Mouse (Mus musculus): ENCODE data around the gene Lca5l. TPM values are rescaled to one million over a fixed set of nuclear protein-coding genes. Genes with fewer than 3 reads are reported as not detected.

Lca5l gene
- total RNA-seq (2021): 1 to 10 TPM; 1.3 to 2.0 TPM
- long read RNA-seq, experiment 1, partial matches to known transcripts: 0 of 1 reads
- long read RNA-seq, experiment 1, other reads (novel, unspliced or antisense): 1 of 1 reads
- long read RNA-seq, experiment 2, partial matches to known transcripts: 0 of 9 reads
- long read RNA-seq, experiment 2, other reads (novel, unspliced or antisense): 9 of 9 reads

- DNase-seq (ENCODE audit: low spot score in 2 of 2): peak; percentile 100
Observed at GRCm38 (mm10) chr16:96191531-96192506, at the start of gene Lca5l. Lca5l (minus strand) TSS chr16:96192271.

GRCm38 (mm10) chr16:96235366-96235970 is 43.4 kb upstream of the Lca5l start, which contains the start of gene B3galt5:
B3galt5 (plus strand) TSS chr16:96235801.
- DNase-seq (ENCODE audit: low spot score in 2 of 2): peak in 1 of 2 experiments; percentile 35

GRCm38 (mm10) chr16:96233996-96234395 is 41.9 kb upstream of the Lca5l start:
- DNase-seq (ENCODE audit: low spot score in 2 of 2): no peak

- DNase-seq (ENCODE audit: low spot score in 2 of 2): no peak
Observed at GRCm38 (mm10) chr16:96231974-96232373, 39.9 kb upstream of the Lca5l start.

- no peak for DNase-seq (ENCODE audit: low spot score in 2 of 2)
Observed at GRCm38 (mm10) chr16:96231251-96231650, 39.2 kb upstream of the Lca5l start.

GRCm38 (mm10) chr16:96230411-96230810 is 38.3 kb upstream of the Lca5l start:
- peak; percentile 65 to 81 for DNase-seq (ENCODE audit: low spot score in 2 of 2)

GRCm38 (mm10) chr16:96229044-96229555 is 37.0 kb upstream of the Lca5l start:
- no peak for DNase-seq (ENCODE audit: low spot score in 2 of 2)

- no peak for DNase-seq (ENCODE audit: low spot score in 2 of 2)
Observed at GRCm38 (mm10) chr16:96228438-96228837, 36.4 kb upstream of the Lca5l start.

- no peak for DNase-seq (ENCODE audit: low spot score in 2 of 2)
Observed at GRCm38 (mm10) chr16:96222452-96222851, 30.4 kb upstream of the Lca5l start.

- DNase-seq (ENCODE audit: low spot score in 2 of 2): no peak
Observed at GRCm38 (mm10) chr16:96221959-96222358, 29.9 kb upstream of the Lca5l start.

- no peak for DNase-seq (ENCODE audit: low spot score in 2 of 2)
Observed at GRCm38 (mm10) chr16:96221491-96221890, 29.4 kb upstream of the Lca5l start.

GRCm38 (mm10) chr16:96213027-96213426 is 21.0 kb upstream of the Lca5l start:
- no peak for DNase-seq (ENCODE audit: low spot score in 2 of 2)

GRCm38 (mm10) chr16:96210856-96211255 is 18.8 kb upstream of the Lca5l start:
- no peak for DNase-seq (ENCODE audit: low spot score in 2 of 2)

- peak in 1 of 2 experiments; percentile 24 for DNase-seq (ENCODE audit: low spot score in 2 of 2)
Observed at GRCm38 (mm10) chr16:96209789-96210188, 17.7 kb upstream of the Lca5l start.

- no peak for DNase-seq (ENCODE audit: low spot score in 2 of 2)
Observed at GRCm38 (mm10) chr16:96201485-96202232, 9.6 kb upstream of the Lca5l start.

GRCm38 (mm10) chr16:96200702-96201028 is 8.6 kb upstream of the Lca5l start:
- no peak for DNase-seq (ENCODE audit: low spot score in 2 of 2)

- no peak for DNase-seq (ENCODE audit: low spot score in 2 of 2)
Observed at GRCm38 (mm10) chr16:96199913-96200701, 8.0 kb upstream of the Lca5l start, which contains the start of gene Sh3bgr. Sh3bgr (plus strand) TSS chr16:96200450.

GRCm38 (mm10) chr16:96187619-96188018 is 4.5 kb downstream of the Lca5l start:
- DNase-seq (ENCODE audit: low spot score in 2 of 2): no peak

- no peak for DNase-seq (ENCODE audit: low spot score in 2 of 2)
Observed at GRCm38 (mm10) chr16:96179156-96179555, 12.9 kb downstream of the Lca5l start.

- DNase-seq (ENCODE audit: low spot score in 2 of 2): no peak
Observed at GRCm38 (mm10) chr16:96175399-96175798, 16.7 kb downstream of the Lca5l start.
